Mouse (Mus musculus): Measurements from ENCODE around the gene Eef1akmt2. TPM values are rescaled to one million over a fixed set of nuclear protein-coding genes. Genes with fewer than 3 reads are reported as not detected.
A peak's percentile ranks its signal among the peaks of the same experiment; 100 is the strongest.

Gene Eef1akmt2
- polyA plus RNA-seq, 1 experiment from 2014 or later: 42.0 TPM

- no peaks in the 10 kb centered on the region for H3K27me3 ChIP-seq (ENCODE audit: control insufficient read depth, insufficient read depth, low read length)
- H3K9me3 ChIP-seq (ENCODE audit: control insufficient read depth, low read length): no peaks in the 10 kb centered on the region
- no peak overlapping the region for H3K9ac ChIP-seq (ENCODE audit: low read length)
- no peak overlapping the region for H3K4me3 ChIP-seq (ENCODE audit: control insufficient read depth in 1 of 2, insufficient read depth in 1 of 2, low read depth in 1 of 2, low read length in 2 of 2)
- H3K36me3 ChIP-seq (ENCODE audit: control insufficient read depth, insufficient read depth, low read length): no peaks in the 10 kb centered on the region
- H3K4me2 ChIP-seq (ENCODE audit: low read length): no peak overlapping the region
- 57% methylated on average over 7 of the region's 7 CpGs for WGBS
- H3K27ac ChIP-seq (replicated peaks in 1 of 2; ENCODE audit: control insufficient read depth in 1 of 2, insufficient read depth in 1 of 2, low read depth in 2 of 2, low read length in 2 of 2): peak overlapping the region in 1 of 2 experiments; percentile 79; a peak in 2 of 4 replicates
- ATAC-seq (ENCODE audit: insufficient number of reproducible peaks, insufficient read depth, low FRiP score, low read depth): no peak
- peaks cover 66 to 92% of the 10 kb centered on the region in 2 experiments for H3K4me1 ChIP-seq (ENCODE audit: control insufficient read depth in 2 of 2, insufficient read depth in 2 of 2, low read length in 2 of 2)
These were observed 48.0 kb downstream of the Eef1akmt2 start for GRCm38 (mm10) chr7:132804461-132804860.

DNA sequence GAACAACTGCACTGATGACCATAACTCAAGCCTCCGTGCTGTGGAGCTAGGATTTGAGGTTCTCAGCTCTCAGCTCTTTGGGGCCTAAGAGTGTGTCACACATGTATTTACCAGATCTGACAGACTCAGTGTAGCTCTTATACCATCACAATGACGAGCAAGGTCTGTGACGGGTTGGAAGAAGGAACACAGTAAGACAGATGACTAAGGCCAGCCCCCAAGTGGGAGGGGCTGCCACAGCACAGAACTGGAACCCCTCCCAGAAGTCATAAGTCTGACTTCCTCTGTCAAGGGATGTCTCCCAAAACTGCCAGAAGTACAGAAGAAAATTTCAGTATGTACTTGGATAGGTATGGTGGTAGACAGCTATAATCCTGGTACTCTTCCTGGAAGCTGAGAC lies 48.5 kb downstream of the Eef1akmt2 start:
- H3K27ac ChIP-seq (replicated peaks in 1 of 2; ENCODE audit: control insufficient read depth in 1 of 2, insufficient read depth in 1 of 2, low read depth in 2 of 2, low read length in 2 of 2): peak overlapping the region; percentile 61 to 79; a peak in 2 of 4 replicates

DNA sequence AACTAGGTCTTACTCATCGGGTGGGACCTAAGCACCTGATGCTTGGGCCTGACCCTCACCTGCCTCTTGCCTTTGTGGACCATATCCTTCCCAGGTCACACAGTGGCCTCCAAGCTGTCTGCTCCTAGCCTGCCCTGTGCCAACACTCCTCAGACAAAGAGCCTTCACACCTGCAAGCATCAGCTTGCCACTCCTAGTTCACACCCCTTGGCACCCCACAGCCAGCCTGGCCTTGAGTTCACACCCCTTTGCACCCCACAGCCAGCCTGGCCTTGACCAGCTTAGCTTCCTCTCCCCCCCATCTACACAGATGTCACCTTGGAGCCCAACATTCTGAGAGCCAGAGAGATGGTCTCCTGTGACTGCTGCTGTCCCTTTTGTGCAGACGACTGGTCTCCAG lies 49.1 kb downstream of the Eef1akmt2 start:
- ATAC-seq (ENCODE audit: insufficient number of reproducible peaks, insufficient read depth, low FRiP score, low read depth): no peak
- Histone ChIP-seq H3K9me3 (ENCODE audit: control insufficient read depth, low read length) (no peaks in the 10 kb centered on the region), H3K9ac (ENCODE audit: low read length) (0 out of 2 replicates have a peak overlapping the region, but pooled peaks have one; percentile 0), H3K27me3 (ENCODE audit: control insufficient read depth, insufficient read depth, low read length) (no peaks in the 10 kb centered on the region), H3K4me1 (ENCODE audit: control insufficient read depth in 2 of 2, insufficient read depth in 2 of 2, low read length in 2 of 2) (peaks cover 58 to 87% of the 10 kb centered on the region in 2 experiments), H3K4me3 (ENCODE audit: control insufficient read depth in 1 of 2, insufficient read depth in 1 of 2, low read depth in 1 of 2, low read length in 2 of 2) (no peak overlapping the region), H3K27ac (replicated peaks in 1 of 2; ENCODE audit: control insufficient read depth in 1 of 2, insufficient read depth in 1 of 2, low read depth in 2 of 2, low read length in 2 of 2) (peak overlapping the region; percentile 61 to 79; a peak in 3 of 4 replicates), H3K36me3 (ENCODE audit: control insufficient read depth, insufficient read depth, low read length) (no peaks in the 10 kb centered on the region), H3K4me2 (ENCODE audit: low read length) (no peak overlapping the region)
- 48% methylated on average over 2 of the region's 2 CpGs for WGBS

More for the DNA sequence above, 48.5 kb downstream of the Eef1akmt2 start:
- Histone ChIP-seq H3K4me1 (ENCODE audit: control insufficient read depth in 2 of 2, insufficient read depth in 2 of 2, low read length in 2 of 2) (peaks cover 64 to 92% of the 10 kb centered on the region in 2 experiments), H3K4me3 (ENCODE audit: control insufficient read depth in 1 of 2, insufficient read depth in 1 of 2, low read depth in 1 of 2, low read length in 2 of 2) (no peak overlapping the region), H3K9ac (ENCODE audit: low read length) (no peak overlapping the region), H3K9me3 (ENCODE audit: control insufficient read depth, low read length) (no peaks in the 10 kb centered on the region), H3K4me2 (ENCODE audit: low read length) (no peak overlapping the region), H3K36me3 (ENCODE audit: control insufficient read depth, insufficient read depth, low read length) (no peaks in the 10 kb centered on the region), H3K27me3 (ENCODE audit: control insufficient read depth, insufficient read depth, low read length) (no peaks in the 10 kb centered on the region)
- ATAC-seq (ENCODE audit: insufficient number of reproducible peaks, insufficient read depth, low FRiP score, low read depth): no peak
- 56% methylated on average over 3 of the region's 3 CpGs for WGBS

DNA sequence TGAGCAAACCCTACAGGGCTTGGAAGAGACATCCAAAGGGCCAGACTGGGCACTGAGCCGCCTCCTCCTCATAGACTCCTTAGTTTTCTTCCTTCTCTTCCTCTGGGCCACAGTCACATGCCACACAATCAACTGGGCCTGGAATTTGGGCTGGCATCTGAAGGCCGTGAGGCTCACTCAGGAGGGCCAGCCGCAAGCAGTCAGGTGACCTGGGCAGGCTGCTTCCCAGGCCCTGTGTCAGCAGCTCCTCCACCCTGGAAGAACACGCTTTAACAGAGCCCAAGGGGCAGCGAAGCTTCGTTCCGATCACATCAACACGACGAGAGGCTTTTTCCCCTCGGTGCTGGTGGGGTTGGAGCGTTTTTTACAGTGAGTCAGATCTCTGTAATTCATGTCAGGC lies 49.8 kb downstream of the Eef1akmt2 start:
- Histone ChIP-seq H3K4me3 (ENCODE audit: control insufficient read depth in 1 of 2, insufficient read depth in 1 of 2, low read depth in 1 of 2, low read length in 2 of 2) (no peak overlapping the region), H3K36me3 (ENCODE audit: control insufficient read depth, insufficient read depth, low read length) (no peaks in the 10 kb centered on the region), H3K9me3 (ENCODE audit: control insufficient read depth, low read length) (no peaks in the 10 kb centered on the region), H3K27ac (replicated peaks in 1 of 2; ENCODE audit: control insufficient read depth in 1 of 2, insufficient read depth in 1 of 2, low read depth in 2 of 2, low read length in 2 of 2) (peak overlapping the region; percentile 61 to 79), H3K4me2 (ENCODE audit: low read length) (no peak overlapping the region), H3K27me3 (ENCODE audit: control insufficient read depth, insufficient read depth, low read length) (no peaks in the 10 kb centered on the region), H3K4me1 (ENCODE audit: control insufficient read depth in 2 of 2, insufficient read depth in 2 of 2, low read length in 2 of 2) (peaks cover 55 to 81% of the 10 kb centered on the region in 2 experiments), H3K9ac (ENCODE audit: low read length) (peak overlapping the region; percentile 8; the same call in 1 of the 2 replicates)
- 51% methylated on average over 11 of the region's 11 CpGs for WGBS
- ATAC-seq (ENCODE audit: insufficient number of reproducible peaks, insufficient read depth, low FRiP score, low read depth): no peak

GRCm38 (mm10) chr7:132802066-132802465 lies 50.4 kb downstream of the Eef1akmt2 start:
- H3K27ac ChIP-seq (replicated peaks in 1 of 2; ENCODE audit: control insufficient read depth in 1 of 2, insufficient read depth in 1 of 2, low read depth in 2 of 2, low read length in 2 of 2): peak overlapping the region; percentile 61 to 79; a peak in 2 of 4 replicates
- no peaks in the 10 kb centered on the region for H3K36me3 ChIP-seq (ENCODE audit: control insufficient read depth, insufficient read depth, low read length)
- H3K9me3 ChIP-seq (ENCODE audit: control insufficient read depth, low read length): no peaks in the 10 kb centered on the region
- H3K27me3 ChIP-seq (ENCODE audit: control insufficient read depth, insufficient read depth, low read length): no peaks in the 10 kb centered on the region
- no peak overlapping the region for H3K4me3 ChIP-seq (ENCODE audit: control insufficient read depth in 1 of 2, insufficient read depth in 1 of 2, low read depth in 1 of 2, low read length in 2 of 2)
- H3K9ac ChIP-seq (ENCODE audit: low read length): no peak overlapping the region
- WGBS: 88% methylated on average over 2 of the region's 2 CpGs
- H3K4me1 ChIP-seq (ENCODE audit: control insufficient read depth in 2 of 2, insufficient read depth in 2 of 2, low read length in 2 of 2): peaks cover 48 to 74% of the 10 kb centered on the region in 2 experiments
- no peak for ATAC-seq (ENCODE audit: insufficient number of reproducible peaks, insufficient read depth, low FRiP score, low read depth)
- H3K4me2 ChIP-seq (ENCODE audit: low read length): no peak overlapping the region

DNA sequence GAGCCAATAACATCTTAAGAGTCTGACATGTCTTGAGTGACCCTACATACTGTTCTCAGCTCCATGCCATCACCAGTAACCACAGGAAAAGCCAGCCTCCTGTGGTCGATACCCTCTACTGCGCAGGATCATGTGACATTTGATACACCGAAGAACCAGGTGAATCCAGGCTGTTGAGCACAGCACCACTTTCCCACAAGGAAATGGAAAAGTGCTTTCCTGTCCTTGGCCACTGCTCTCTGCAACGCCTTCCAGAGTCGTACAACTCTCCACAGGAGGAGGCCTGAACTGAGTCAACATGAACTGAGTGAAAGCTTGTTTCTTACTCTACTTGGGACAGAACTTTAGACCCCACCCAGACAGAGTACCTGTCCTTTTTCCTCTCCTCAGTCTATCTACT lies 51.0 kb downstream of the Eef1akmt2 start:
- Histone ChIP-seq H3K4me1 (ENCODE audit: control insufficient read depth in 2 of 2, insufficient read depth in 2 of 2, low read length in 2 of 2) (peaks cover 43 to 69% of the 10 kb centered on the region in 2 experiments), H3K9me3 (ENCODE audit: control insufficient read depth, low read length) (no peaks in the 10 kb centered on the region), H3K4me3 (ENCODE audit: control insufficient read depth in 1 of 2, insufficient read depth in 1 of 2, low read depth in 1 of 2, low read length in 2 of 2) (no peak overlapping the region), H3K9ac (ENCODE audit: low read length) (no peak overlapping the region), H3K27me3 (ENCODE audit: control insufficient read depth, insufficient read depth, low read length) (no peaks in the 10 kb centered on the region), H3K27ac (replicated peaks in 1 of 2; ENCODE audit: control insufficient read depth in 1 of 2, insufficient read depth in 1 of 2, low read depth in 2 of 2, low read length in 2 of 2) (peak overlapping the region in 1 of 2 experiments; percentile 79; a peak in 1 of 4 replicates), H3K4me2 (ENCODE audit: low read length) (no peak overlapping the region), H3K36me3 (ENCODE audit: control insufficient read depth, insufficient read depth, low read length) (0 out of 2 replicates have a peak, but pooled peaks cover 2% of the 10 kb centered on the region)
- no peak for ATAC-seq (ENCODE audit: insufficient number of reproducible peaks, insufficient read depth, low FRiP score, low read depth)
- 82% methylated on average over 5 of the region's 5 CpGs for WGBS

DNA sequence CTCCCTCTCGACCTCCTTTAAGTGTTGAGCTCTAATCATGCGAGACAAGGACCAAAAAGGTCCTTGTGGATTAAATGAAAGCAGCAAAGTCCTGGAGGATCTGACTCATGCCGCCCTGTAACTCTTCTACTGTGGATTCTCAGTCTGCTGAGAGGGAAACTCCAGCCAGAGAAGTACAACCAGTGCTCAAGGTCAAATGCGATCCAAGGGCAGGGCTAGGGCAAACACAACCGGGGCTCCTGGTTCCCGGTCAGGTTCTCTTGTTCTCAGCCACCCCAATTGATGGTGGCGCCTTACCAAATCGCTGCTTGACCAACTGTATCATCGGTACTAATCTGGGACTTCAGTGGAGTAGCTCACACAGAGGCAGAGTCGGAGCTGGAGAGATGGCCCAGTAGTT lies 51.6 kb downstream of the Eef1akmt2 start:
- Histone ChIP-seq H3K4me2 (ENCODE audit: low read length) (no peak overlapping the region), H3K4me3 (ENCODE audit: control insufficient read depth in 1 of 2, insufficient read depth in 1 of 2, low read depth in 1 of 2, low read length in 2 of 2) (no peak overlapping the region), H3K4me1 (ENCODE audit: control insufficient read depth in 2 of 2, insufficient read depth in 2 of 2, low read length in 2 of 2) (peaks cover 41 to 62% of the 10 kb centered on the region in 2 experiments), H3K27ac (replicated peaks in 1 of 2; ENCODE audit: control insufficient read depth in 1 of 2, insufficient read depth in 1 of 2, low read depth in 2 of 2, low read length in 2 of 2) (peak overlapping the region; percentile 74 to 82), H3K9me3 (ENCODE audit: control insufficient read depth, low read length) (no peaks in the 10 kb centered on the region), H3K9ac (ENCODE audit: low read length) (peak overlapping the region; percentile 63), H3K36me3 (ENCODE audit: control insufficient read depth, insufficient read depth, low read length) (0 out of 2 replicates have a peak, but pooled peaks cover 4% of the 10 kb centered on the region), H3K27me3 (ENCODE audit: control insufficient read depth, insufficient read depth, low read length) (no peaks in the 10 kb centered on the region)
- WGBS: 62% methylated on average over 10 of the region's 10 CpGs
- ATAC-seq (ENCODE audit: insufficient number of reproducible peaks, insufficient read depth, low FRiP score, low read depth): no peak
